Comparison of ENCODE assay signal across 27 mouse cellular contexts in the genomic region with DNA sequence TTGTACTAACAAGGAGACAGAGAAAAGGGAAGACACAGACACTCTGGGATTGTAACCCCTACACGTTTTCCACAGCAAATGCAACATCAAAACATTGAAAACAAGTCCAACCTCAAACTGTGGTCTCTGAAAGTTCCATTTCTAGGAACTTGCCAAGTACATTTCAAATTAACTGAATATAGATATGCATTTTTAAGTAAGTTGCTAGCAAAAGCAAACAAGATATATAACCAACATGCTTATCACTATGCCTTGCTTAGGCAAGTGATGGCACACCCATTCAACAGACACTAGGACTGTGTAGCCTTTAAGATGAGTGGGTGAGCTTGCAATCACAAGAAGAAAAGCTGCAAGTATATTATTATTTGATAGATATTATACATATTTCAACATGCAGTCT. TPM values are rescaled to one million over a fixed set of nuclear protein-coding genes. Genes with fewer than 3 reads are reported as not detected.
DNase-seq lines count a peak whose midpoint lies in the region; ATAC-seq and TF ChIP-seq lines count a peak whose summit lies in the region.
"Had no signal": no experiment of that assay in that cellular context is flagged by ENCODE, and none has a peak within 500 bp of the region (broad histone marks: within the 10 kb centered on the region; RNA-seq: fewer than 3 reads in every experiment).

No protein-coding gene starts in this region.

- TF ChIP-seq EP300 in MEL (IDR thresholded peaks at IDR 0.05; ENCODE audit: low read depth in 1 of 2, low read length in 2 of 2) = peak; percentile 64 to 79; a peak in 3 of 4 replicates

- no peaks in the 10 kb centered on the region for H3K9me3 ChIP-seq in MEL (replicated peaks; ENCODE audit: insufficient read depth, low read length)
- no peaks in the 10 kb centered on the region for H3K9me3 ChIP-seq in liver, embryonic 12.5 days (replicated peaks)
- H3K9me3 ChIP-seq in liver, embryonic 15.5 days (replicated peaks) = no peaks in the 10 kb centered on the region
- H3K9me3 ChIP-seq: embryonic facial prominence, embryonic 12.5 days; embryonic facial prominence, embryonic 15.5 days; heart, embryonic 10.5 days; heart, embryonic 13.5 days had no signal

- no peak for TF ChIP-seq RAD21 in MEL (IDR thresholded peaks at IDR 0.05; ENCODE audit: low read depth, low read length)

- no peak overlapping the region for H3K4me2 ChIP-seq in liver, embryonic 12.5 days
- no peak overlapping the region for H3K4me2 ChIP-seq in liver, embryonic 15.5 days
- H3K4me2 ChIP-seq: embryonic facial prominence, embryonic 12.5 days; embryonic facial prominence, embryonic 15.5 days; heart, embryonic 13.5 days; hindbrain, embryonic 14.5 days had no signal

- H3K27me3 ChIP-seq in MEL (ENCODE audit: control insufficient read depth in 1 of 2, insufficient read depth in 2 of 2, low read length in 2 of 2) = no peaks in the 10 kb centered on the region
- no peaks in the 10 kb centered on the region for H3K27me3 ChIP-seq in liver, embryonic 12.5 days (replicated peaks)
- no peaks in the 10 kb centered on the region for H3K27me3 ChIP-seq in liver, embryonic 15.5 days
- H3K27me3 ChIP-seq in thymus, adult 2 months (ENCODE audit: control insufficient read depth, insufficient read depth, low read length) = no peaks in the 10 kb centered on the region
- H3K27me3 ChIP-seq: embryonic facial prominence, embryonic 12.5 days; embryonic facial prominence, embryonic 15.5 days; heart, embryonic 13.5 days had no signal

- H3K27ac ChIP-seq in MEL (ENCODE audit: control insufficient read depth, low read depth, low read length) = peak overlapping the region; percentile 55
- no peak overlapping the region for H3K27ac ChIP-seq in liver, embryonic 12.5 days
- no peak overlapping the region for H3K27ac ChIP-seq in liver, embryonic 15.5 days (replicated peaks)
- no peak overlapping the region for H3K27ac ChIP-seq in thymus, adult 2 months (ENCODE audit: control insufficient read depth, insufficient read depth, low read length)
- H3K27ac ChIP-seq: embryonic facial prominence, embryonic 12.5 days; embryonic facial prominence, embryonic 15.5 days; gastrocnemius, adult 2 months; heart, adult 2 months; heart, embryonic 10.5 days; heart, embryonic 13.5 days; hindbrain, embryonic 14.5 days; hindbrain, postnatal 0 days had no signal

- peaks cover 0 to 25% of the 10 kb centered on the region in 2 experiments; a peak in 2 of 4 replicates for H3K36me3 ChIP-seq in MEL (ENCODE audit: control insufficient read depth in 1 of 2, insufficient read depth in 2 of 2, low read length in 2 of 2)
- peaks cover 25% of the 10 kb centered on the region for H3K36me3 ChIP-seq in liver, embryonic 12.5 days
- peaks cover 22% of the 10 kb centered on the region; the same call in 1 of the 2 replicates for H3K36me3 ChIP-seq in liver, embryonic 15.5 days (replicated peaks)
- H3K36me3 ChIP-seq in thymus, adult 2 months (ENCODE audit: control insufficient read depth, insufficient read depth, low read length) = no peaks in the 10 kb centered on the region
- H3K36me3 ChIP-seq: embryonic facial prominence, embryonic 12.5 days; embryonic facial prominence, embryonic 15.5 days; heart, embryonic 10.5 days; heart, embryonic 13.5 days had no signal

- ATAC-seq in liver, embryonic 12.5 days = peak; percentile 83
- peak; percentile 73 for ATAC-seq in liver, embryonic 15.5 days (ENCODE audit: insufficient read depth)
- 0 out of 2 replicates have a peak, but pooled peaks have one; percentile 25 for ATAC-seq in megakaryocyte progenitor cell, adult 5-6 weeks (replicated peaks; ENCODE audit: poor library complexity)
- ATAC-seq: activated CD4-positive, CD25-positive, alpha-beta regulatory T cell, adult 4 months; CD4-positive, CD25-positive, alpha-beta regulatory T cell, adult 4 months; forebrain, embryonic 14.5 days; forebrain, postnatal 0 days; hindbrain, postnatal 0 days had no signal

- peaks cover 6 to 17% of the 10 kb centered on the region in 2 experiments for H3K4me1 ChIP-seq in MEL (ENCODE audit: control insufficient read depth in 1 of 2, insufficient read depth in 2 of 2, low read length in 2 of 2)
- H3K4me1 ChIP-seq in liver, embryonic 12.5 days = peaks cover 21% of the 10 kb centered on the region
- H3K4me1 ChIP-seq in liver, embryonic 15.5 days (replicated peaks) = peaks cover 23% of the 10 kb centered on the region
- H3K4me1 ChIP-seq in thymus, adult 2 months (replicated peaks; ENCODE audit: control insufficient read depth, insufficient read depth, low read length) = no peaks in the 10 kb centered on the region
- H3K4me1 ChIP-seq: embryonic facial prominence, embryonic 12.5 days; embryonic facial prominence, embryonic 15.5 days; heart, embryonic 10.5 days; heart, embryonic 13.5 days had no signal

- TF ChIP-seq CTCF in MEL (IDR thresholded peaks at IDR 0.05 in 2 of 3, conservative IDR thresholded peaks at IDR 0.05 in 1 of 3; ENCODE audit: control insufficient read depth in 1 of 3, insufficient read depth in 1 of 3, low read depth in 2 of 3, low read length in 3 of 3, poor library complexity in 1 of 3, severe bottlenecking in 1 of 3) = no peak
- TF ChIP-seq CTCF in thymus, adult 2 months (IDR thresholded peaks at IDR 0.05; ENCODE audit: borderline replicate concordance, control insufficient read depth, extremely low read depth, insufficient read depth, low read length, poor library complexity) = no peak

- WGBS in liver, embryonic 12.5 days (ENCODE audit: insufficient replicate concordance) = 37% methylated on average over 1 of the region's 1 CpGs
- WGBS in liver, embryonic 15.5 days (ENCODE audit: insufficient replicate concordance) = 19% methylated on average over 1 of the region's 1 CpGs
- WGBS in thymus, adult 2 months = 78% methylated on average over 1 of the region's 1 CpGs

- TF ChIP-seq POLR2A in MEL (IDR thresholded peaks at IDR 0.05; ENCODE audit: control insufficient read depth in 1 of 2, insufficient read depth in 1 of 2, low read depth in 1 of 2, low read length in 2 of 2, poor library complexity in 1 of 2) = no peak
- TF ChIP-seq POLR2A in thymus, adult 2 months (IDR thresholded peaks at IDR 0.05; ENCODE audit: control insufficient read depth, extremely low read depth, insufficient read depth, low read length, poor library complexity) = no peak

- H3K79me2 ChIP-seq in MEL (ENCODE audit: control insufficient read depth, insufficient read depth, low read length, poor library complexity) = no peaks in the 10 kb centered on the region

- H3K9ac ChIP-seq in MEL (ENCODE audit: control insufficient read depth, low read depth, low read length, poor library complexity, severe bottlenecking) = no peak overlapping the region
- H3K9ac ChIP-seq in liver, embryonic 12.5 days = no peak overlapping the region
- no peak overlapping the region for H3K9ac ChIP-seq in liver, embryonic 15.5 days
- H3K9ac ChIP-seq: embryonic facial prominence, embryonic 12.5 days; embryonic facial prominence, embryonic 15.5 days; forebrain, postnatal 0 days; heart, embryonic 13.5 days; hindbrain, embryonic 14.5 days had no signal

- H3K4me3 ChIP-seq in MEL (ENCODE audit: control insufficient read depth in 1 of 2, insufficient read depth in 1 of 2, low read depth in 2 of 2, low read length in 2 of 2) = no peak overlapping the region
- H3K4me3 ChIP-seq in liver, embryonic 12.5 days = no peak overlapping the region
- no peak overlapping the region for H3K4me3 ChIP-seq in liver, embryonic 15.5 days (replicated peaks)
- no peak overlapping the region for H3K4me3 ChIP-seq in thymus, adult 2 months (ENCODE audit: control insufficient read depth, insufficient read depth, low read length)
- H3K4me3 ChIP-seq: embryonic facial prominence, embryonic 12.5 days; embryonic facial prominence, embryonic 15.5 days; gastrocnemius, adult 2 months; heart, adult 2 months; heart, embryonic 10.5 days; heart, embryonic 13.5 days had no signal

- peak; percentile 57 for DNase-seq in MEL (ENCODE audit: low read depth, low spot score)
- no peak for DNase-seq in thymus, adult 2 months
- no peak for DNase-seq in lung, postnatal 4 days
- DNase-seq: adrenal gland, postnatal 10 days; adrenal gland, postnatal 36 days; cerebellum, adult 18-20 months; cerebellum, adult 9-10 months; cerebellum, postnatal 14 days; forebrain, postnatal 0 days; gastrocnemius, adult 2 months; gastrocnemius, postnatal 25 days; heart, adult 2 months; heart, postnatal 14 days; heart, postnatal 4 days had no signal

TF ChIP-seq in MEL, 35 proteins besides CTCF, POLR2A, EP300 and RAD21 (continues in another document):
- no peak for TF ChIP-seq CHD1 (IDR thresholded peaks at IDR 0.05; ENCODE audit: low read depth, low read length)
- TF ChIP-seq MYC (IDR thresholded peaks at IDR 0.05; ENCODE audit: low read depth, low read length) = no peak
- TF ChIP-seq GATA1 (IDR thresholded peaks at IDR 0.05; ENCODE audit: low read depth, low read length) = peak; percentile 62; the same call in 1 of the 2 replicates
- TF ChIP-seq ZKSCAN1 (IDR thresholded peaks at IDR 0.05; ENCODE audit: low read depth, low read length) = no peak
- no peak for TF ChIP-seq NRF1 (IDR thresholded peaks at IDR 0.05; ENCODE audit: insufficient read depth, low read depth, low read length, poor library complexity, severe bottlenecking)
- no peak for TF ChIP-seq JUND (IDR thresholded peaks at IDR 0.05; ENCODE audit: low read depth, low read length)
- no peak for TF ChIP-seq ZMIZ1 (IDR thresholded peaks at IDR 0.05; ENCODE audit: low read depth, low read length)
- TF ChIP-seq UBTF (IDR thresholded peaks at IDR 0.05; ENCODE audit: borderline replicate concordance, insufficient read depth, low read depth, low read length) = no peak
- no peak for TF ChIP-seq POLR2AphosphoS2 (IDR thresholded peaks at IDR 0.05; ENCODE audit: low read length)
- no peak for TF ChIP-seq ZC3H11A (IDR thresholded peaks at IDR 0.05; ENCODE audit: low read depth, low read length)
- TF ChIP-seq ELF1 (IDR thresholded peaks at IDR 0.05; ENCODE audit: low read depth, low read length) = no peak
- TF ChIP-seq MAZ (IDR thresholded peaks at IDR 0.05; ENCODE audit: low read depth, low read length) = no peak
- no peak for TF ChIP-seq MAFK (IDR thresholded peaks at IDR 0.05; ENCODE audit: borderline replicate concordance, low read depth, low read length)
- TF ChIP-seq HCFC1 (IDR thresholded peaks at IDR 0.05; ENCODE audit: low read depth, low read length) = no peak
- no peak for TF ChIP-seq MXI1 (IDR thresholded peaks at IDR 0.05; ENCODE audit: low read depth, low read length)

RNA-seq across cellular contexts. Expression of a gene that starts 54.5 kb away (rescaled TPM):
- total RNA-seq in MEL (2012; rRNA removed) = 1.3 and 1.8 TPM in 2 replicates
- polyA plus RNA-seq in MEL (2012; ENCODE audit: insufficient read depth in 1 of 2, insufficient read length in 2 of 2, low read depth in 1 of 2, low replicate concordance in 2 of 2, missing spikeins in 1 of 2) = 1 to 10 TPM in 1 of 2 experiments, not detected in 1; 2.4 TPM
- polyA plus RNA-seq in liver, embryonic 12.5 days (2016; fragmentation: Nextera tagmentation; extraction: Ambion mirVana) = 5.5 and 6.0 TPM in 2 replicates
- polyA plus RNA-seq in liver, embryonic 15.5 days (2015; fragmentation: Nextera tagmentation; extraction: Ambion mirVana) = 5.8 and 6.1 TPM in 2 replicates
- total RNA-seq in megakaryocyte progenitor cell, adult 5-6 weeks (2015) = 0.02 TPM in 1 of 2 replicates, not detected in the other
- 0.03 TPM in 1 of 2 replicates, not detected in the other for total RNA-seq in megakaryocyte progenitor cell, adult 5-6 weeks (2017)
- polyA plus RNA-seq in thymus, adult 2 months (2012; rRNA removed) = 0.78 and 0.97 TPM in 2 replicates
- polyA plus RNA-seq: C2C12 had no signal

Comparison
In these comparisons a context has a peak if more than half of its experiments do, and no peak if none do; other contexts are left out.
1. ATAC-seq: peak in every context shown above with its lines; median percentile 83 in liver, embryonic 12.5 days; 73 in liver, embryonic 15.5 days; 25 in megakaryocyte progenitor cell, adult 5-6 weeks.